Mouse (Mus musculus) spleen, embryonic (tissue): ENCODE measurements at regions not wholly inside any gene's neighbourhood (a gene's known extent, or its start where the extent isn't known, plus 50 kb on each side); places are given as distances from the start of the nearest gene placed in this dataset.

Experiments
- CTCF ChIA-PET: fragments of 350-600 bp; sonication (Branson Sonifier 250); formaldehyde crosslinking; loops from one replicate; lab custom pipeline; 2022; lab: Charles Lee

DNA sequence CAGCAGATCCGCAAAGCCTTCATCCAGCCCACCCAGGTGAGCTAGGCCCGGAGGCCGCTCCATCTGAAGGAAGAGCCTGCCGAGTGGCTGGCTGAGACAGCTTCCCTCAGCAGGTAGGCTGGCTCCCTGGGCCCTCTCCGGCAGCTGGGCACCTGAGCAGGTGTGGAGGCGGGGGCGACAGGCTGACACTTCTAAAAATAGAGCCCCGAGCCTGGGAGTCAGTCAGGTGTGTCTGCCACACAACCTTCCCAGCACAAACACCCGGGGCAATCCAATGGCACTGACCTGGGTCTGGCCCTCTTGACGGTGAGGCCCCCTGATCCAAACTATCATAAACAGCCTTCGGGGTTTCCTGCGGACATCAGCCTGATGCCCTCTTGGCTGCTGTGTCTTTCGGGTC lies 58.5 kb downstream of the Zfp36l2 start:
- CTCF ChIA-PET: no interaction called here

DNA sequence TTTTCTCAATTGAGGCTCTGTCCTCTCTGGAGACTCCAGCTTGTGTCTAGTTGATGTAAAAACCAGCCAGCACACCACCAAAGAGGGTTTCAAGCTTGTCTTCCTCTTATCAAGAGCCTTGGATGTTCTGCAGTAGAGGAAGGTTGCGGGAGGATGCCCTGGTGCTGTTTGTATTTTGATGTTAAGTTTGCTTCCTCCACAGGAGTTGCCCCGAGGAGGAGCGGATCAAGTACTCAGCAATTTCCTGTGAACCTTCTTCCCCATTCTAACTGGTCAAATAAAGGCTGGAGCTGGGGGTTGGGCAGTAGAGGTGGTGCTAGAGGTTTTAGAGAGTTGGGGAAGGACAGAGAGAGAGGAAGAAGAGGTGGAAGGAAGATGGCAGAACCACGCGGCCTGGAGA lies 59.5 kb downstream of the Zfp36l2 start:
- CTCF ChIA-PET: no interaction called here

DNA sequence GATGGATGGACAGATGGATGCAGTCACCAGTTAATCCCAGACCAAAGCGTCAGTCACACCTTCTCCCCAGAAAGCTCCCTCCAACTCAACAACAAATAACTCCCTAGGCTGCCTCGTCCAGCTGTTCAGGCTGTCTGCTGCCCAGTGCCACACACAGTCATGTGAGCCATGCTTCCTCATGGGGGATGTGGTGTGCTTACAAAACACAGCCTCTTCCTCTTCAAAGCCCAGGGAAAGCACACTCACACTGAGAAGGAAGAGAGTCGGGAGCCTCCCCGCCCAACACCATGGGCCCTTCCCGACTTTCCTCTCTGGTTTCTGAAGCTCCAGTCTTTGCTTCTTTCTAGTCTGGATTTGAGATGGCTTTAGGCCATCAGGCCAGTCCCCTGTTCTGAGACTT lies 61.6 kb downstream of the Zfp36l2 start:
- CTCF ChIA-PET: no interaction called here

DNA sequence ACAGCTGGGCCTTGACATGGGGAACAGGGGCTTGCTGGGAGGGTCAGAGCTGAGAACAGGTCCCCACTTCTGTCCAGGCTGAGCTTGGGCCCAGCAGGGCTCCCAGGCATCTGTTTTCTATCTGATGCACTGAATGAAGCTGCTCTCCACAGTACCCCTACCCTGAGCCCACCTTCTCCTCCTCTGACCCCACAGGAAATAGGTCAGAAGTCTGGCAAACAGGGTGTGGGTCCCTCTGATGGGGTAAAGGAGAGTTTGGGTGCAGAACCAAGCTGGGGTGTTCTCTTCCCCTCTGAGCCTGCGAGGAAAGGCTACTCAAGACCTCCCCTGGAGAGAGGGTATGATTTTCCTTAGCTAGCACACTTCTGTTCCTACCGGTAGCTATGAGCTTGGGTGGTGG lies 64.6 kb downstream of the Zfp36l2 start:
- CTCF ChIA-PET: interaction anchor here (0.6 to 1.5 kb wide), 2 partner anchors 46 to 60 kb away, joined by 3 to 4 read pairs; no protein-coding TSS in a partner anchor

DNA sequence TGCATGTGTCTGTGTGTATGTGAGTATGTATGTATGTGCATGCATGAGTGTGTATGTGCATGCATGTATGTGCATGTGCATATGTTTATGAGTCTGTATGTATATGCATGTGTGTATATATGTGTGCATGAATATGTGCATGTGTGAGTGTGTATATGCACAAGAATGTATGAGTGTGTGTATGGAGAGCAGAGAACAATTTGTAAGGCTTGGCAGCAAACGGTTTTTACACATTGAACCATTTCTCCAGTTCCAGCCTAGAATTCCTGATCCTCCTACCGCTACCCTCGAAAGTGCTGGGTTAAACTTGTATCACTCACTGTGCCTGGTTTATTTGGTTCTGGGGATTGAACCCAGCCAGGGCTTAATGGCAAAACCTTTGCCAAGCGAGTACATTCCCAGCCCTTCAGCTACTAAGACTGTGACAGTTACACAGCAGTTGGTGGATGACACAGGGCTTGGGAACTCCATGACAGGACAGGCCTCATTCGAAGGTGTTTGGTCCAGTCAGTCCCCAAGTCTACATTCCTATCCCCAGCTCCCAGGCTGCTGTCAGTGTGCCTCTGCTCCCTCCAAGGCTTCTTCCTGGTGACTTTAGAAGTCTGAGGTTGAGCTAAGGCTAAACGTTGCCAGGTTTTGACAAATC lies 65.1 kb downstream of the Zfp36l2 start:
- CTCF ChIA-PET: interaction anchor here (0.6 to 1.5 kb wide), 2 partner anchors 47 to 60 kb away, joined by 3 to 4 read pairs; no protein-coding TSS in a partner anchor

DNA sequence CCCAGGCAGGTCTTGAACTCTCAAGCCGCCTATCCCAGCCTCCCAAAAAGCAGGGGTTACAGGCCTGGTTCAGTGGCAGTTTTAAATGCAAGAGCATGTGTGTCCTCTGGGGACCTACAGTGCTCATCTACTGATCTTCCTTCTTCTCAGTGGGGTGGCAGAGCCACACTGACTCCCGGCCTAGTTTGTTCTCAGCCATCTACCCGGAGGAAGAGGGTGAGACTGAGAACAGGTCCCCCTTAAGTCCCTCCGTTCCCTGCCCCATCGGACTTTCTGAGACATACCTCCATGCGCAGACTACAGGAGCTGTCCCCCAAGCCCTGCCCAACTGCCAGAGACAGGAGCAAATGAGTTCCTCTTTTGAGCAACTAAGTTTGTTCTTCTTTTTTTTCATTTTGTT lies 66.5 kb downstream of the Zfp36l2 start:
- CTCF ChIA-PET: interaction anchor here (1.8 kb wide), 1 partner anchor 55 kb away, joined by 4 read pairs; no protein-coding TSS in a partner anchor

DNA sequence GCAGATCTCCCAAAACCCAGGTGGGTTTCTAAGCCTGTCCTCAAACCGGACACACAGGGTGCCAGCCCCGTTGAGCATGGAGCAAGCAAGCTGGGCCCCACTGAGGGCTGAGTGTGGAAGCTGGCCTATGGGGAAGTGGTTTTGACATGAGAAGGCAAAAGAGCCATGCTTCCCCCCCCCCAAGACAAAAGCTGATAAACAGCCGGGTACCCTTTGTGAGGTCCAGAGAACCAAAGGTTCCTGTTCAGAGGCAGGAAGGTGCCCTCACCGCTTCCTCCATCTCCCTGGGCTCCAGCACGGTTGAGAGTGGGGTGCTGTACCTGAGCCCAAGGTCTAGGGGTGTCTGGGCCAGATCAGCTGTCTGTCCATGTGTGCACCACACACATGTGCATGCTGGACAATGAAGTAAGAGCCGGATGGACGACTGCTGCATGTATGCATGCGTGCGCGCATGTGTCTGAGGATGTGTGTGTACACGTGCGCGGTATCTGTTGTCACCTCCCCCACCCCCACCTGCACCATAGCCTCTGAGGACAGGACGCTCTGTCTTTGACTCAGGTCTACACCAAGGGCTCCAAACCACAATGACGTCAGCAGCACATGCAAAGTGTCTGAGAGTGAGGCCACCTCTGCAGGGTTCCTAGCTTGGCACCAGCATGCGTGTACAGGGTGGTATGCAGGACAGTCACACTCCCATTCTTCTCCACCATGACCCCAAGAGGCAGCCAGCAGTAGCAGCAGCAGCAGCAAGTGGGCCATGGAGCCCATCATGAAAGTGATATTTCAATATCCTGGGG lies 68.3 kb downstream of the Zfp36l2 start:
- CTCF ChIA-PET: interaction anchor here (0.6 to 1.8 kb wide), 4 partner anchors 57 to 413 kb away, joined by 3 to 4 read pairs (median 3); no protein-coding TSS in a partner anchor

DNA sequence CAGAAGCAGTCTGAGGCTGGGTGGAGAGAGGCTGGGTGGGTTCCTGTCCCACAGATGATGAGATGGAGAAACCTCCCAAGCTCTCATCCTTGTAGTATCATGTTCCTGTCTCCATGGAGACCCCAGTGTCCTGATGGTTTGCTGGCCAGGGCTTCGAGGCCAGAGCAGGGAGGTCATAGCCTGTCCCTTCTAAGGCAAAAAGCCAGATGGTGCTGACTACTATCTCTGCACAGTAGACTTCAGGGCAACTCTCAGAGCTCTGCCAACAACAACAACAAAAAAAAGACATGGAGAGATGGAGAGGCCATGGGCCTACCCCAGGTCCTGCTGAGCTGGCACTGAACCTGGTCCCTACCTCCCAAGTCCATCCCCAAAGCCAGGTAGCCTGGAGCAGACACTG lies 69.0 kb downstream of the Zfp36l2 start:
- CTCF ChIA-PET: interaction anchor here (0.6 to 0.9 kb wide), 4 partner anchors 40 to 413 kb away, joined by 3 read pairs; no protein-coding TSS in a partner anchor

DNA sequence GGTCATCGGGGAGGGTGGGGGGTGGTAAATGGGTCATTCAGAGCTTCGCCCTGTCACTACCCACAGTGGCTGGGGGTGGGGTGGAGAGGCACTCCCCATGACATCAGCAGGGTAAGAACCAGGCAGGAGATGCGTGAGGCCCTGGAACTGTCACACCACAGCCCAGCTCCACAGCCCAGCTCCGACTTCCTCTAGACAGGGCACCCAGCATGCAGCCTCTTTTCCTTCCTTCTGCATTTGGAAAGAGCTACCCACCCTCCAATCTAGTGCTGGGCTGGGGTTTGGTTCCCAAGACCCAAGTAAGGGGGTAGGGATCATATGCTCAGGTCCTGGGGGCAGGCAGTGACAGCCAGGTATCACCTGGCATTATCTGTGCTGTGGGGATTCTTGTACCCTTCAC lies 69.5 kb downstream of the Zfp36l2 start:
- CTCF ChIA-PET: interaction anchor here (0.6 to 0.9 kb wide), 2 partner anchors 41 to 64 kb away, joined by 3 read pairs; no protein-coding TSS in a partner anchor

DNA sequence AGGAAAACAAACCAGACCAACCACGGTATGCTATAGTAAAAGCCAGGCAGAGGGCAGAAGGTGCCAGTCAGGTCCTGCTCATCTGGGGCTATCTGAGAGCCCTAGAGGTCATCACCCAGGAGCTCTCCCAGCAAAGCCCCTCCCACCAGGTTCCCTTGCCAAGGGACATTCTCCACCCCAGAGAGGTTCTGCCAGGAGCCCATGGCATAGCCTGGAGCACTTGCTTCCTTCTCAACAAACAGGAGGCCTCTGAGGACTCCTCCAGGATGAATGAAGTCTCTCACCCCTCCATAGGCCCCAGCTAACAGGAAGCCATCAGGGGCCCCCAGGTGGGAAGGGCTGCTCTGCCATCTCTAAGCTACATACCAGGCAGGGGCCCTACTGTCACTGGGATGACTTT lies 70.0 kb downstream of the Zfp36l2 start:
- CTCF ChIA-PET: interaction anchor here (0.9 to 2.4 kb wide), 2 partner anchors 64 to 65 kb away, joined by 3 to 11 read pairs; no protein-coding TSS in a partner anchor

DNA sequence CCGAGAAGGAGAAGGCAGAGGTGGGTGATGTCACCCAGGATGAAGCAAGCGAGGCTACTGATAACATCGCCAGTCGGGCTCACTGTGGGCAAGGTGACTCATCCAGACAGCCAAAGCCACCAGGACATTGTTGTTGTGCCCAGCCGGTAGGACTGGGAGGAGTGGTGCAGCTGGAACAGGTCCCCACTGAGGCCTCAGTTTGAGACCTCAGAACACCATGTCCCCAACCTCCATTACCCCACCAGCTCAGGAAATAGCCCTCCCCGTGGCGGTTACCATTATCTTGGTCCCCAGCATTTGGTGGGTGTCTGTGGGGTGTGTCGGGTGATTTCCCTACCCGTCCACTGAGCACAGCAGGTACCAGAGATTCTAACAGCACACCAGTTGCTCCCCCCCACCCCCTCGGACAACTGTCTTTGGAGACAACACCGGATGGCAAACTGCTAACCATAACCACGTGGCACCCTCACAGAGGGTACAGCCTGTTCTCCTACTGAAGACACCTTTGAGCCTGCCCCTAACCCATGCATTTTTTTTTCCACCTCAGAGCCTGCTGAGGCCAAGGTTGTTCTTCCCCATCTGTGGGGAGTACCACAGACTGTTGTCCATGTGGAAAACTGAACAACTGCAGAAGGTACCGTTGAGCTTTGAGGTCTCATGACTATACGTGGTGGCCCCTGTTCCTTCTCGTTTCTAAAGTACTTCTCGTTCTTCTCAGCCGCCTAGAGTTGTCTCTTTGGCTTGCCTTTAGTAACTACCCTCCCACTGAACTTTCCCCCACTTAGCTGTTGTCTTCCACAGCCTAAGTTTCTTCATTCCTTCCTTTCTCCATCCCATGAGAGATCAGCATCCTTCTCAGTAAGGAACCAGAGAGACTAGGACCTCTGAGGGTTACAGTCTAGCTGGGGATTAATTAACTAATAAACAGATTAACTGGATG lies 71.1 kb downstream of the Zfp36l2 start:
- CTCF ChIA-PET: interaction anchor here (0.7 to 4.3 kb wide), 7 partner anchors 29 to 214 kb away, joined by 3 to 31 read pairs (median 4); partner anchors contain the start of gene Zfp36l2

DNA sequence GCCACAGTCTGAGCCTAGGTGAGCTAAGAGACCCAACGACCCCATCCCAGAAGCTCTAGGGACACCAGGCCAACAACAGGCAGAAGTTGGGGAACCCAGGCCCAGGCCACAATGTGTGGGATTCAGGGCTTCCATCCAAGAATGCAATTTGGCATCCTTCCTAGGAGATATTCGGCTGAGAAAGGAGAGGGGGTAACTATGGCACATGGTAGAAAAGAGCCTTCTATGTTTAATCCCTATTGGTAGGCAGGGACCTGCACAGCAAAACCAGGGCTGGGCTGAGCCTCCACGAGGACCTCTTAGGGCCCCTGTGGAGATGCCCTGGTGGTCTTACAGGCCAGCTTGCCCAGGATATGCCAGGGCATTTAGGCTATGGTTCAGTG lies 71.8 kb downstream of the Zfp36l2 start:
- CTCF ChIA-PET: interaction anchor here (1.0 to 4.3 kb wide), 7 partner anchors 60 to 213 kb away, joined by 3 to 31 read pairs (median 6); partner anchors contain the start of gene Zfp36l2

DNA sequence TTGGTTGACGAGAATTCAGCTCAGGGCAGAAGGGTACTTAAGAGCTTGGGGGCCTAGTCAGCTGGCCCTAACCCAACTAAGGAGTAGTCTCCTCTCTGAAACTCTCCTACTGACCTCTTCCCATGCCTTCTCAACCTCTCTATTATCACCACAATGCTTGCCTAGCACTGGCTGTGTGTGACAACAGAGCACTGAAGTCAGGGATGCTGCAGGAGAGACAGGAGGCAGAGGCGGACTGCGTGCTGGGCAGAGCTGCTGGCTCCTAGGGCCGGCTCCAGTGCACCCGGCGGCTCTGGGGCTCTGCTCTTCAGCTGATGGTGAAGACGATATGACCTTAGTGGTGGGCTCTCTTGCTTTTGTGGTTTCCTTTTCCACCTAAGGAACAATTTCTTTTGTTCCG lies 72.6 kb downstream of the Zfp36l2 start:
- CTCF ChIA-PET: interaction anchor here (0.9 to 4.3 kb wide), 7 partner anchors 63 to 212 kb away, joined by 3 to 31 read pairs (median 5); partner anchors contain the start of gene Zfp36l2

DNA sequence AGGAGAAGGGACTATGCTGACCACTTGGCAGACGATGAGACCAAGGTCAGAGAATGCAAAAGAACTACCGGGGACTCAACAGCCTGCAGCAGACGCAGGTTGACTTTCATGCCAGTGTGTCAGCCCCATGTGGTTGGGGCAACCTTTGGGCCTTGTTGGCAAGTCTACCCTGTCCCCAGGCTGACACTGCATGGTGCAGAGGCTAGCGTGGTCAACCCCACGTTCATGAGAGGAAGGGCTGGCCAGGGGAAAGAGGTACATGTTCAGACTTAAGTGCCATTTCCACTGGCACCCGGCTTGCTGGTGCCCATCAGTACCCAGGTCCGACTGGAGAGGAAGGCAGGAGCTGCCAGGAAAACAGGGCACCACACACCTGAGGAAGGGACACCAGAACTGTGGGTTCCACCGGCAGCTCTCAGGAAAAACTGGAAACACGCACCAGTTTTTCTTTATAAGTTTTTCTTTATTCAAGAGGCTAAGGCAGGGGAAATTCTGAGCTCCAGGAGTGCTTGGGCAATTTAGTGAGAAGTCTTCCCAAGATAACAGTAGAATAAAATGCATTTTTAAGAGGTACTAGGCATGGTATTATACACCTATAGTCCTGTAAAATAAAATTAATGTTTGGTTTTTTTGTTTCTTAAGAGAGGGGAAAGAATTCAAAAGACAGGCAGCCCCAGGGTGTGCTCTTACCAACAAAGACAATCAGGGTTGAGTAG lies 73.3 kb downstream of the Zfp36l2 start:
- CTCF ChIA-PET: interaction anchor here (0.6 to 4.3 kb wide), 10 partner anchors 14 to 229 kb away, joined by 3 to 31 read pairs (median 4); partner anchors contain the start of gene Zfp36l2

DNA sequence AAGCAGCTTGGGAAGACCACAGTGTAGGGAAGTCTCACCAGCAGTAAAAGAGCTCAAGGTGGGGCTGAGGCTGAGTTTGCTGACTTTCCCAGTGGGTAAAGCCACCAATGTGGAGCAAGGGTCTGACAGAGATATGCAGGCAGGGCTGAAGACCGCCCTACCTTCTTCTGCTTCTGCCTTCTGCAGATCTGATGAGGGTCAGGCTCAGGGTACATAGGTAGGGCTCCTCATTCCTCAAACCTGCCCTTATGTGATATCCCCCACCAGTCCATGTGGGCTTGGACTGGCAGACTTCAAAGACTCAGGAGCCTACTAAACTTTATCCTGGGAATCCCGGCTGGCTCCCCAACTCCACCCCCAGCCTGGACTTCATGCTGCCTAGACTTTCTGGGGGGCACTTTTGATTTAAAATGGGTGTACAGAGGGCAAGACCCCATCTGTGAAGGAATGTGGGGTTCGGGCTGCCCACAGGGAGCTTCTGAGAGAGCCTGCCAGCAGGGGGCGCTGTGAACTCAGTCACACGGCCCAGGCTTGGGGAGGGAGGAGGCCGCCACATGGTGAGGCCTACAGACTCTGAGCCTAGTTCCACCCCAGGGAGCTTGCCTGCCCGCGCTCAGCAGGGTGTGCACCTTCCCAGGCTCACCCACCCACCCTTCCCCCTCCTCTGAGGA lies 74.0 kb downstream of the Zfp36l2 start:
- CTCF ChIA-PET: interaction anchor here (0.5 to 4.3 kb wide), 10 partner anchors 13 to 230 kb away, joined by 3 to 31 read pairs (median 4); partner anchors contain the start of gene Zfp36l2

DNA sequence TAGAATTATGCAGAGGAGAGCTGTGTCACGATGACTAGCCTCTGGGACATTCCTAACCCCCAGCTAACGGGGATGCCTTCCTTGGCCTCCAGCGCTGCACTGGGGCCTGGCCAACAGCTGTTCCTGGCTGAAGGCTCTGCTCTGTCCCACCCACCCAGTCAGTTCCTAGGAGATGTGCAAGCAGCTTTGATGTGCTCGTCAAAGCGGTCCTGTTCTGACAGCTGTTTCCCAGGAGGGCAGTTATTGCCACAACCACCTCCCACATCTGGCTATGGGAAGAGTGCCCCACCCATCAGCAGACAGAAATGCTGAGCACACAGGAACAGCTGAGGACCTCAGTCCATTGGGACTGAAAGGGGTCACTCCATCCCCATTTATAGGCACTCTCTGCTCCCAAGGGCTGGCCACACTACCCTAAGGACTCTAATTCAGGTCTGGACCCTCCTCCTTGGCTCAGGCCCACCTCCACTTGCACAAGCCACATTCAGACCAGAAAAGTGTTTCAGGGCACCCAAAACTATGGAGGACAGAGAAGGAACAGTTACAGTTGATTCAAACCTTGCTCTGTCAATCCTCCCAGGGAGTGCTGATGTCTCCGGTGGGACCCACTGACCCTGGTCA lies 75.2 kb downstream of the Zfp36l2 start:
- CTCF ChIA-PET: interaction anchor here (4.3 kb wide), 1 partner anchor 77 kb away, joined by 31 read pairs; the partner anchor contains the start of gene Zfp36l2

DNA sequence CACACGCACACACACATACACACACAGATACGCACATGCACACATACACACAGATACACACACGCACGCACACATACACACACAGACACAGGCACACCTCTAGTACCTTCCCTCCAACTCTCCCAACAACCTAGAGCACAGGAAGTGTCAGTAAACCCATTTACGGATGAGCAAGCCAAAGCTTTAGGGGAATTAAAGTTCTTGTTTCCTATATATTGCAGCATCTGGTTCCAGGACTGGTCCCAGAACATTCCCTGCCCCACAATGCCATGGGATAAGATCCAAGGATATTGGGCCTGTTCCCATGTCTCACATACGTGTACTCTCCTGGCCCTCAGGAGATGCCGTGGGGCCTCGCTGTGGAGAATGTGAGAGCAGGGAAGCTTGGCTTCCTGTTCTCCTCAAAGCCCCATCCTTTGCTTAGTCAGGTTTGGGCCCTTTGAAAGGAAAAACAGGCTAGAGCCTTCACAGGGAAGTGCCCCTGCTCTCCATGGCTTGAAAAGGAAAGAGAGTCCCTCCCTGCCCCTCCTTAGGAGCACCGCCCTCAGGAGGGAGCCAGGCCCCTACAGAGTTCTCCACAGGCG lies 75.9 kb downstream of the Zfp36l2 start:
- CTCF ChIA-PET: interaction anchor here (4.3 kb wide), 1 partner anchor 77 kb away, joined by 31 read pairs; the partner anchor contains the start of gene Zfp36l2

DNA sequence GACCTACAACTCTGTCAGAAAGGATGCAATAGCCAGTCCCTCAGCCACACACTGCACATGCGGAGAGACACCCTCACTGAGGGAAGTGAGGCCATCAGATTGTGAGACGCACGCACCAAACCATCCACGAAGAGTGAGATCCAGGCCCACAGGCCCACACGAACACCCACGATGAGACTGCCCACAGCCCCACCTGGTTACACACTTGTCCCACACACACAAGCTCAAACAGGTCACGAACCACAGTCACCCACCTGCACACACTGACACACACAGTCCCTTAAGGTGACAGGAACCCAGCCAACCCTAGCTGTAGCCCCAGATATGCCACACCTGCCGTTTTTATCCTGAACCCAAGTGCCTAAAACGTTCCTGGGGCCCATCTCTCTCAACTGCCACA lies 76.8 kb downstream of the Zfp36l2 start:
- CTCF ChIA-PET: no interaction called here
